Mouse (Mus musculus) liver, embryonic 14.5 days (tissue): ENCODE measurements around the gene Tspan32.

Source experiments
- CTCF ChIP-seq: IDR thresholded peaks from 2 replicates; pipeline ENCODE4 v1.5.1; 2016; ENCODE audit warnings: antibody characterized with exemption, low read depth, control low read depth
- EP300 ChIP-seq: IDR thresholded peaks from 2 replicates; pipeline ENCODE4 v1.6.1; 2016; ENCODE audit warnings: antibody characterized with exemption, low read depth

GRCm38 (mm10) chr7:143025496-143025895 is 20.6 kb downstream of the Tspan32 start:
- TF ChIP-seq CTCF (no peak), EP300 (no peak)
